Mouse (Mus musculus): ENCODE measurements around the gene Pigz.
"Not testable (repeated sequence)": the region's sequence is repeated elsewhere in the genome, so short reads cannot be mapped to it uniquely, and the experiment has no call there.

Pigz gene

GRCm38 (mm10) chr16:31932255-31932654, 1.4 kb upstream of the Pigz start:
- DNase-seq (ENCODE audit: low spot score) = no peak

DNA sequence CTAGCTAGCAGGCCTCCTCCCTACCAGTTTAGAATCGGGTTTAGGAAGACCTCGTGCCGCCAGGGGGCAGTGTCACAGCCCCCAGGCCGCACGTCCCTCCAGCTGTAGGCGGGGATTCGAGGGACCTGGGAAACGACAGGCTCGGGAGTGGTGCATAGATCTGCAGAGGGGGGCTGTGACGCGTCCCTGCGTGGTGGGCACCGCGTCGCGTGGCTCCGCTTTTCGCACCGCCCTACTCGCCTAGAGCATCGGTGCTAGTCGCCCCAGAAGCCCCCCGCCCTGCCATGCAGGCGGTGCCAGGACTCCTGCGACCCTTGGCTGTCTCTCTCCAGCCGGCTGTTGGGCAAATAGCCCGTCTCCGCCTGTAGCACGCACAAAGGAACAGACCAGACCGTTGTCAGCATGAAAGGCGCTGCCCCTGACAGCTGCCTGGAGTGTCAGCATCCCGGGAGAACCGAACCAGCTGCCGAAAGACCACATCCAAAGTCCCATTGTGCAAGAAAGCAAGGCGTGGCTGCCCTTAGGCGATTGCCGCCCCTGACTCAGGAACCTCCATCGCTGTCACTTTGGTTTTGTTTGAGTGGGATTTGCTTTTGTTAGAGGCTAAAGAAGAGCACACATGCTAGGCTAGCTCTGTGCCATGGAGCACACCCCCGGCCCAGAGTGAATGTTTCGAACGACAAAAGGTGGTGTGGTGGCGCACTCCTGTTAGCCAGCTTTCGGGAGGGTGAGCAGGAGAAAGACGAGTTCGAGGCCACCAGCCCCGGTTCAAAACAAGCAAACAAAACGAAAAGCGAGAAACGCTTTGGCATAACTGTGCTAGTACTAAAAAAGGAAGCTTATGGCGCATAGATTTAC, 582 bp upstream of the Pigz start:
- DNase-seq (ENCODE audit: low spot score) = peak; percentile 78

DNA sequence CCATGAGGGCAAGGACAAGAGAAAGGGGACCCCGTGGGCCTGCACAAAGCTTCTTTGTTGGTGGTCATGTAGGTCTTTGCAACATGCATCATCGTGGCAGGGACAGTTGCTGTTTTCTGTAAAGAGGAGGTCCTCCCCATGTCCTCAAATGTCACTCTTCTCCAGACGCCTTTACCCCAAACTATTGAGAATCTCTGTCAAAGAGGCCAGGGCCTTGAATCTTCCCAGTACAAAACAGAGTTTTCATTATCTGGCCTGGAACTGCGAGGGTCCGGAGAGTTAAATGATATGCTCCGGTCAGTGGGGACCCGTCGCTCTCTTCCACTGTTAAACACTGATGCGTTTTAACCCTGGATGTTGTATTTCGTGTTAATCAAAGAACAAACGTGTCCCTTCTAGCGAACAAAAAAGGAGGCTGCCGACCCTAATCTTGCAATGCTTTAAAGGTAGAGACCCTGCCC, 929 bp downstream of the Pigz start:
- no peak for DNase-seq (ENCODE audit: low spot score)

DNA sequence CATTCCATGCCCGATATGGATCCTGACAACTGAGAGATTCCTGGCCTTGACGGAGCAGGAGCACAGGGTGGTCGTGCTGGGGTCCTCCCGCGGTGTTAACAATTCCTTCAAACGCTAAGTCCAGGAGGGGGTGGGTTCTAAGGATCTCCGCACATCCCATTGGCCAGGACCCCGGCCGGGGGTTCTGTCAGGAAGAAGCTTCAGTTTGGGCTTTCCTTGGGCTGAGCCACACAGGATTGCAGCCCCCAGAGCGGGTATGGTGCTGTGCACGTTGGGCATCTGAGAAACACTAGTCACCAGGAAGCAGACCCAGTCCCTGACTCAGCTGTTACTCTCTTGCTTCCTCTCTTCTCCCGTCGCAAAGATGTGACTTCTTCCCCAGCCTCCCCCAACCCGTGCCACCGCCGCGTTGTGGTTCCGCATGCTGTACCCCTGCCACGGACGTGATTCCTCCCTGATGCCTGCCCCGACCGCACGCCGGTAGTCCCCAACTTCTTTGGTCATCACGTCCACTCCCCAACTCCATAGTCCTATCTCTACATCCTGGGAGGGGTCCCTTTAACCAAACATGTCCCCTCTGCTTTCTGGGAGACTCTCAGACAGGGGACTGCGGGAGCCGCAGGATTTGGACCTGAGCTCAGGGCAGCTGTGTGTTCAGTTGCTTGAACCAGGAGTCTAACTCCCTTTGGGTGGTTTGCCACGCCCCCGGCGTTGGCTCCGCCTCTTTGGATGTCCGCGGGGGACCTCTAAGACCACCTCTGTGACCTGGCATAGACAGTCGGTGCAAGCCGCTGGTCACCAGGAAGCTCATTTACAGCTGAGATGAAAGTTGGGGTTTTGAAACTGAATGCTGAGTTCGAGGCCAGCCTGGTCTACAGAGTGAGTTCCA, 1.7 kb downstream of the Pigz start:
- DNase-seq (ENCODE audit: low spot score) = no peak

- DNase-seq (ENCODE audit: low spot score) = no peak
Measured at GRCm38 (mm10) chr16:31936568-31936967, 2.9 kb downstream of the Pigz start.

- no peak for DNase-seq (ENCODE audit: low spot score)
Measured at GRCm38 (mm10) chr16:31938856-31939255, 5.2 kb downstream of the Pigz start.

DNA sequence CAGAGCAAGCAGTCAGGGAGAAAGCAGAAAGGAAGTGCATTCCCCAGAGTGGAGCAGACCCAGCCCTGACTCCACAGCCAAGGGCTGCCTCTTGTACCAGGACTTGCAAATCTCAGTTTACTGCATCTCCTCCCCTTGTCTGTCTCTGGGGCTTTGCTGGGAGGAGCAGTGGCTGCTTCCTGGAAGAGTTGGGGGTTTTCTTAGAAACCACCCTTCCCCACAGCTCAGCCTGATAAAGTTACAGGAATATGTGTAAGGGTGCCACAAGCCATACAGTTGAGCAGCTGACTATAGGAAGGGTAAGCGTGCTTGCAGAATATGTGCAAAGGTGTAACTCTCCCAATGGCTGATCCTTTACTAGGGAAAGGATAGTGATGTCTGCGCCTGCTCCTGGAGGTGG, 6.9 kb downstream of the Pigz start:
- no peak for DNase-seq (ENCODE audit: low spot score)

GRCm38 (mm10) chr16:31943980-31944379, 10.3 kb downstream of the Pigz start:
- DNase-seq (ENCODE audit: low spot score) = peak; percentile 47

DNA sequence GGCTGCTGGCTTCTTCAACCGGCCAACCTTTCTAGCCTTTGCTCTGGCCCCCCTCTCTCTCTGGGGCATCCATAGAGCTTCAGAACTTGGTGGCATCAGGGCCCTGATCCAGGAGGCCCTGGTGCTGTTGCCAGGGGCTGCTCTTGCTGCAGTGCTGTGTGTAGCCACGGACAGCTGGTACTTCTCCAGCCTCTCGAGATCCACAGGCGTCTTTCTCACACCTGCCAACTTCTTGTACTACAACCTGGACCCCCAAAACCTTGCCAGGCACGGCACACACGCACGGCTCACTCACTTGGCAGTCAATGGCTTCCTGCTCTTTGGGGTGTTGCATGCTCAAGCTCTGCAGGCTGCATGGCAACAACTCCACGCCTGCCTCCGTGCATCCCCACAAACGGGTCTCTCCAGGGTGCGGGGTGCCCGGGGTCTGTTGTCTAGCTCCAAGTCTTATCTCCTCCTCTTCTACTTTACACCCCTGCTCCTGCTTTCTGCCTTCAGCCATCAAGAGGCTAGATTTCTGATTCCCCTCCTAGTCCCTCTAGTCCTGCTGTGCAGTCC, 11.1 kb downstream of the Pigz start:
- DNase-seq (ENCODE audit: low spot score) = no peak

- no peak for DNase-seq (ENCODE audit: low spot score)
Measured at GRCm38 (mm10) chr16:31945372-31945771, 11.7 kb downstream of the Pigz start.

DNA sequence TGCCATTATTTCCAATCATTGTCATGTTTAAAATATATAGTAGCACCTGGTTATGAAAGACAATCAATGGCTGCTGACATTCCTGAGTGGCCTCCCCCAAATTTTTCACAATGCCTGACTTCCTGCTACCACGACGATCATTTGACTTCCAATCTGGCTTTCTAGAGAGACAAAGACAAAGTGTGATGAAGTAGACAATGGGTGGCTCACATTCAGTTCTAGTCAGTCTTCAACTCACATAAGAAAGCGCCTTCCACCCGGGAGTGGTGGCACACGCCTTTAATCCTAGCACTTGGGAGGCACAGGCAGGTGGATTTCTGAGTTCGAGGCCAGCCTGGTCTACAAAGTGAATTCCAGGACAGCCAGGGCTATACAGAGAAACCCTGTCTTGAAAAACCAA, 12.3 kb downstream of the Pigz start:
- DNase-seq (ENCODE audit: low spot score) = not testable (repeated sequence)

DNA sequence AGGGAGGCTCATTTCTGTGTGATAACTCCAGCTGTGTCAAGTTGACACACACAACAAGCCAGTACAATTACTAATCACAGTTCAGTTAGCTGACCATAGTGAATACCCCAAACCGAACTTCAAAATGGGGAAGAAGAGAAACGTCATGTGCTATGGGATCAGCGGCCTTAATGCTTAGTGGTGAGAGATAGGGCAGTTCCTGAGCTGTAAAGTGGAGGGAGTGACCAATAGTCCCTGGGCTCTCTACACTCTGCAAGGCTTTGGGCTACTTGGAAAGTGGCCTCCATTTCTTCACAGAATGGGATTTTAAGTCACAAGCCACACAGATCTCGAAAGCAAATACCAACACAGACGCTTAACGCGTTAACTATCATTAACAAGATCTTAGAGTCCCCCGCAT, 13.7 kb downstream of the Pigz start:
- DNase-seq (ENCODE audit: low spot score) = no peak

- DNase-seq (ENCODE audit: low spot score) = no peak
Measured at GRCm38 (mm10) chr16:31947901-31948316, 14.3 kb downstream of the Pigz start.

GRCm38 (mm10) chr16:31948345-31948774, 14.7 kb downstream of the Pigz start, which contains the start of the genes 0610012G03Rik and Ncbp2:
Gene 0610012G03Rik, minus strand, starts transcription at chr16:31948494.
Gene Ncbp2, plus strand, starts transcription at chr16:31948513.
- DNase-seq (ENCODE audit: low spot score) = peak; percentile 88

DNA sequence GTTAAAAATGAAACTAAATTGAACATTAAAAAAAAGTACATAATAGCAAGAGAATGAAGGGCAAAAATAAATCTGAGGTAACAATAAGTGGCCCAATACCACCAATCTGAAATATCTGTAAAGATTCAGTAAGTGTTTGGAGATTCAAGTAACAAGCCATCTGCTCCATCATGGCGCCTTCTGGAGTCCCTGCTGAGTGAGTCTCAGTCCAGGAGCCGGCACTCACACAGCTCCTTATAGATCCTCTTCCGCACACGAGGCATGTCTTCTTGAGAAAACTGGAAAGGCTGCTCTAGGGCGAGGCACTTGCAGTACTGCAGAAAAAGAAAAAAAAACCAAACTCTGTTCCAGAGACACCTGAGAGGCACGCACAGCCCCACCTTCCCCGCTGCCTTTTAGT, 29.6 kb downstream of the Pigz start:
- no peak for DNase-seq (ENCODE audit: low spot score)

DNA sequence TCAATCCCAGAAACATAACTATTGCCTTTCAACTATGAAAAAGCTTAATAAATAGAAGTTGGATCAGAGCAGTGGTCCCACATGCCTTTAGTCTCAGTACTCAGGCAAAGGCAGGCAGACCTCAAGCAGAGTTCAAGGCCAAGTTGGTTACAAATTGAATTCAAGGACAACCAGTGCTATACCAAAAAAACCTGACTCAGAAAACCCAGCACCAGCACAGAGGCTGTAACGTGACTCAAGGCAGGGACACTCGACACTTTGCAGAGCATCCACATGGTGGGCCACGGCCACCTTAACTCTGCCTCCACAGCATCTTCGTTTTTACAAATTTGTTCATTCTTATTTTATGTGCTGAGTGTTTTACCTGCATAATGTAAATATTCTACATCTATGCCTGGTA, 41.6 kb downstream of the Pigz start:
- DNase-seq (ENCODE audit: low spot score) = no peak

GRCm38 (mm10) chr16:31979501-31979900, 45.9 kb downstream of the Pigz start:
- DNase-seq (ENCODE audit: low spot score) = no peak

DNA sequence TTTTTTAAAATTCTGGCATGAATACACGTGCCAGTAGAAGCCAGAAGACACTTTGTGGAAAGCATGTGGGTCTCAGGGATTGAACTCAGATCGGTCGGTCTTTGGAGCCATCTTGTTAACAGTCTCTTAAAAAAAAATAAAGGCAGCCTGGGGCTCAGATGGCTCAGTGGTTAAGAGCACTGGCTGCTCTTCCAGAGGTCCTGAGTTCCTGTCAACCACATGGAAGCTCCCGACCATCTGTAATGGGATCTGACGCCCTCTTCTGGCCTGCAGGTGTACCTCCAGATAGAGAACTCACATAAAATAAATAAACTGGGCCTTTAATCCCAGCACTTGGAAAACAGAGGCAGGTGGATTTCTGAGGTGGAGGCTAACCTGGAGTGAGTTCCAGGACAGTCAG, 47.3 kb downstream of the Pigz start:
- no peak for DNase-seq (ENCODE audit: low spot score)

DNA sequence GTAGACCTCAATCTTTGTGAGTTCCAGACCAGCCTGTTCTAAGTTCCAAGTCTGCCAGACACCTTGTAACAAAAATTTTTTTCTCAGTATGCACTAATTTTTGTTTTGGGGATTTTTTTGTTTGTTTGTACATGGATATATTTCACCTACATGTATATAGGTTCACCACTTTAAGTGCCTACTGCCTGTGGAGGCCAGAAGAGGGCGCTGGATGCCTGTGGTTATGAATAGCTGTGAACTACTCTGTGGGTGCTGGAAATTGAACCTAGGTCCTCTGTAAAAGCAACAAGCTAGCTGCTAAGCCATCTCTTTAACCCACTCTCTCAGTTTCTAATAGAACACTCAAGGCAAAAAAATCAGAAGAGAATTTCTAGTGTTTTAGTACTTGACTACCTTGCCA, 58.4 kb downstream of the Pigz start:
- no peak for DNase-seq (ENCODE audit: low spot score)

- DNase-seq (ENCODE audit: low spot score) = no peak
Measured at GRCm38 (mm10) chr16:31993195-31993594, 59.5 kb downstream of the Pigz start.

DNA sequence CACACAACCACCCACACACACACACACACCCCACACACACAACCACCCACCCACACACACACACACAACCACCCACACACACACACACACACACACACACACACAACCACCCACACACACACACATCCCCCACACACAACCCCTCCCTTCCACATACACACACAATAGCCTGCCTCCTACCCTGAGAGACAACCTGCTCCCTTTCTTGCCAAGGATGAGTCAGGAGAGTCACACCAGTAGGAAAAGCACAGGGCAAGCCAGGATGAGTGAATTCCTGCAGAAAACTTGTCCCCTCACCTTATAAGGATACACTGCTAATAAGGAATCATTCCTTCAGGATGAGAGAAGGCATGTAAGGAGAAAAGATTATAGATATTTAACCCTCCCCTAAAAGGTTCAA, 60.3 kb downstream of the Pigz start:
- DNase-seq (ENCODE audit: low spot score) = no peak
